Mouse (Mus musculus) heart, postnatal 0 days (tissue): ENCODE results near the gene Mettl1. TPM values are rescaled to one million over a fixed set of nuclear protein-coding genes. Genes with fewer than 3 reads are reported as not detected.

ENCODE experiments used
- ATAC-seq: fragments of 200-750 bp; cut with Nextera tagmentation; 2 replicates; pipeline ENCODE4 v1.8.0; 2017; ENCODE audit warnings: low read depth, moderate number of reproducible peaks, moderate library complexity; ENCODE audit not compliant: insufficient read depth
- DNase-seq: peaks from one replicate; pipeline ENCODE4 v3.0.0-alpha.2; 2016; ENCODE audit warnings: low spot score
- H3K27ac ChIP-seq: fragments of 300-500 bp; sonication (generic); 2 replicates; pipeline ENCODE4 v1.5.1; 2014; ENCODE audit warnings: low read depth, mild to moderate bottlenecking
- H3K27me3 ChIP-seq: fragments of 300-500 bp; sonication (generic); 2 replicates; pipeline ENCODE4 v1.6.1; 2014; ENCODE audit warnings: low read length, mixed read lengths; ENCODE audit not compliant: control insufficient read depth, insufficient read depth
- H3K36me3 ChIP-seq: fragments of 300-500 bp; sonication (generic); replicated peaks from 2 replicates; pipeline ENCODE4 v1.6.1; 2014; ENCODE audit warnings: low read length, mixed read lengths; ENCODE audit not compliant: control insufficient read depth, insufficient read depth
- H3K4me1 ChIP-seq: fragments of 300-500 bp; sonication (generic); 2 replicates; pipeline ENCODE4 v1.6.1; 2014; ENCODE audit warnings: antibody characterized with exemption; ENCODE audit not compliant: control insufficient read depth, insufficient read depth
- H3K4me2 ChIP-seq: fragments of 300-500 bp; sonication (generic); 2 replicates; pipeline ENCODE4 v1.6.1; 2014; ENCODE audit warnings: low read depth, mild to moderate bottlenecking, low read length, moderate library complexity
- H3K4me3 ChIP-seq: fragments of 300-500 bp; sonication (generic); 2 replicates; pipeline ENCODE4 v1.5.1; 2014; ENCODE audit warnings: low read depth, low read length
- H3K9ac ChIP-seq: fragments of 300-500 bp; sonication (generic); replicated peaks from 2 replicates; pipeline ENCODE4 v1.6.1; 2014; ENCODE audit warnings: low read depth, low read length, mixed read lengths
- H3K9me3 ChIP-seq: fragments of 300-500 bp; sonication (generic); replicated peaks from 2 replicates; pipeline ENCODE4 v1.6.1; 2016; ENCODE audit warnings: low read length; ENCODE audit not compliant: control insufficient read depth
- CTCF ChIP-seq: IDR thresholded peaks from 2 replicates; pipeline ENCODE4 v1.5.1; 2016; ENCODE audit warnings: antibody characterized with exemption, control low read depth, low read depth
- EP300 ChIP-seq: IDR thresholded peaks from 2 replicates; pipeline ENCODE4 v1.6.1; 2016; ENCODE audit warnings: antibody characterized with exemption, low read depth
- WGBS: fragments of 180-500 bp; shearing (Covaris S2); extraction: QIAGEN DNeasy Blood & Tissue Kit; methylation state at CpG from one replicate; pipeline ENCODE4 v1.1.7; 2014; 5-methylcytosine and 5-hydroxymethylcytosine counted together
- polyA plus RNA-seq: library from polyadenylated mRNA; unstranded; fragments of >200 nt; fragmentation: Nextera tagmentation; extraction: Ambion mirVana; gene quantifications from 2 replicates; pipeline ENCODE4 v1.2.1, GENCODE M21; 2015
- total RNA-seq: library from RNA; depleted of rRNA; stranded (reverse); fragments of >200 nt; gene quantifications from 2 replicates; pipeline ENCODE4 v1.2.3, GENCODE M21; 2014; ENCODE audit warnings: low replicate concordance

Gene Mettl1
- total and polyA plus RNA-seq, 2 experiments from 2014 or later, result 9.2 to 19.6 TPM

DNA sequence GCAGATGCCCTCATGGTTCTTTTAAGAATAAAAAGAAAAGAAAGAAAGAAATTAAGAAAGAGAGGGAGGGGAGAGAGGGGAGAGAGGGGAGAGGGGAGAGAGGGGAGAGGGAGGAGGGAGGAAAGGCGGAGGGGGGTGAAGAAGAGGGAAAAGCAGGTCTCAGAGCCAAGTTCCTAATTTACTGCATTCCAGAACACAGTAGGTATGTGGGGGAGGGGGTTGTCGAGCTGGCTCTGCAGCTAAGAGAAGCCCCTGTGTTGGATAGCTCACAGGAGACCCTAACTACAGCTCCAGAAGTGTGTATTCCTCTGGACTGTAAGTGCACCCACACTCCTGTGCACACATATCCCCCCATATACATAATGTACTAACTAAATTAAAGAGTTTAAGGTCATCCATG is 24.1 kb upstream of the Mettl1 start:
- TF ChIP-seq CTCF (no peak), EP300 (no peak)
- no peak overlapping the region for H3K4me3 ChIP-seq
- H3K36me3 ChIP-seq, result 0 out of 2 replicates have a peak, but pooled peaks cover 6% of the 10 kb centered on the region
- no peak overlapping the region for H3K27ac ChIP-seq
- H3K4me2 ChIP-seq, result no peak overlapping the region
- H3K9me3 ChIP-seq, result no peaks in the 10 kb centered on the region
- ATAC-seq, result no peak
- WGBS, result 18% methylated on average over 2 of the region's 2 CpGs
- no peak for DNase-seq
- H3K4me1 ChIP-seq, result no peaks in the 10 kb centered on the region
- H3K27me3 ChIP-seq, result no peaks in the 10 kb centered on the region
- H3K9ac ChIP-seq, result no peak overlapping the region

GRCm38 (mm10) chr10:127018422-127018821 is 22.8 kb upstream of the Mettl1 start:
- Histone ChIP-seq H3K4me3 (no peak overlapping the region), H3K36me3 (peaks cover 17% of the 10 kb centered on the region), H3K4me2 (no peak overlapping the region), H3K27ac (no peak overlapping the region), H3K9ac (no peak overlapping the region), H3K4me1 (no peaks in the 10 kb centered on the region), H3K27me3 (no peaks in the 10 kb centered on the region), H3K9me3 (no peaks in the 10 kb centered on the region)
- TF ChIP-seq CTCF, result no peak
- TF ChIP-seq EP300, result no peak
- 78% methylated on average over 16 of the region's 16 CpGs for WGBS
- ATAC-seq, result no peak
- no peak for DNase-seq

DNA sequence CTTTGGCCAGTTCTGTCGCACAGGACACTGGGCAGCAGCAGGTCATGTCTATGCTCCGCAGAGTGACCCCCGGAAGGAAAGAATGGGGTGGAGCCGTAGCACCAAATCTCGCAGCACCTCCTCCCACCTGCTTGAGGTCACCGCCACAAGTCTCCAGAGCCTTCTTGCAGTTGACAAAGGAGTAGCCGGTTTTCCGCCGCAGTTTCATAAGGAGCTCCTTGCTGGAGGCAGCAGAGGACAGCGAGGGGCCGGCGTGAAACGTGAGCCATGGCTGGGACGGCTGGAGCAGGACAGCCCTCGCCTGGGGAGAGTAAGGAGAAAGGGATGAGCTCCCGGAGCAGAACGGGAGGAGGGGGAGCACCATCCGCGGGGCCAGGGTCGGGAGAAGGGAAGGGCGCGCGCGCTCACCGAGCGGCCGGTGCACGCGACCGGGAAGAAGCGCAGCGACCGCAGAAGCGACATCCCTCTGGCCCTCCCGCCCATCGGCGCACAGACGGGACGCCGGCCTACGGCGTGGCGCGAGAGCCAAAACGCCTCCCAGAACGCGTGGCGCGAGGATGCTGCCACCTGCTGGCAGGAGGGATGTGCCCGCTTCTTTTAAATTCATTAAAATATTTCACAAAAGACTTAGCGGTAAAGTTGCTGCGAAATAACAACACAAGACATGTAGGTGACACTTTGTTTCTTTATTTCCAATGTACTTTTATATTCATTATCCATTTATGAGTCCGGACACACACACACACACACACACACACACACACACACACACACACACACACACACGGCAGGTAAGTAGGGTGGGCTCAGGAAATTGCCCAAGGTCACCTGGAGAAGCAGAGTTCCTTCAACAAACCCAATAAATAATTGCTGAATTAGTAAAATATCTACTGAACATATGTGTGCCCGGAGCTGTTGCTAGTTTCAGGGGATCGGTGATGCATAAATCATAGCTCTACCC is 10.6 kb upstream of the Mettl1 start, which contains the start of gene Tsfm:
TSS of gene Tsfm (minus strand) at position 505 of the 961 bp plus-strand sequence.
- H3K4me1 ChIP-seq, result no peaks in the 10 kb centered on the region
- DNase-seq (peak; percentile 87), ATAC-seq (peak; percentile 88)
- peak within 1 kb of the TSS; percentile 86 for H3K4me2 ChIP-seq
- peaks cover 36% of the 10 kb centered on the region for H3K36me3 ChIP-seq
- H3K9me3 ChIP-seq, result no peaks in the 10 kb centered on the region
- peak within 1 kb of the TSS; percentile 71 for H3K9ac ChIP-seq
- peak within 1 kb of the TSS; percentile 61 for H3K27ac ChIP-seq
- peak; percentile 92 for TF ChIP-seq CTCF
- peak; percentile 32; the same call in 1 of the 2 replicates for TF ChIP-seq EP300
- 6% methylated on average over 56 of the region's 56 CpGs for WGBS
- H3K4me3 ChIP-seq, result peak within 1 kb of the TSS; percentile 86
- no peaks in the 10 kb centered on the region for H3K27me3 ChIP-seq

DNA sequence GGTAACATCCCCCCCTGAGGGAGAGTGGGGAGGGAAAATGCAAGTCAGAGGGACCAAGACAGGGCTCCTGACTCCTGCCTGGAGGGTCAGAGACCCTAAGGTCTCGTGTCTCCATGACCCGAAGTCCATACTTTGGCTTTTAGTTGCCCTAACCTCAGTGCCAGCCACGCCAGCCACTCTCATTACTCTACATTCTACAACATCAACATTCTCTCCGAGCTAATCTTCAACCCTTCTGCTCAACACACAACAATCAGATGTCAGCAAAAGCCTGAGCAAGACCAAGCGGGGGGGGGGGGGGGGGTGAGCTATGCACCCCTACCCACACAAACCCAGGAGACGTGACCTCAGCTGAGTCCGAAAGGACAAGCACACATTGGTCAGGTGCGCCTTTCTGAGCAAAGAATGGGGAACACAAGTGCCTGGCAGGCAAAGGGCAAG is 7.9 kb upstream of the Mettl1 start:
- H3K27ac ChIP-seq, result no peak overlapping the region
- no peaks in the 10 kb centered on the region for H3K4me1 ChIP-seq
- no peak for ATAC-seq
- TF ChIP-seq CTCF (no peak), EP300 (no peak)
- peaks cover 9% of the 10 kb centered on the region for H3K36me3 ChIP-seq
- H3K4me2 ChIP-seq, result no peak overlapping the region
- no peak for DNase-seq
- WGBS, result 74% methylated on average over 8 of the region's 8 CpGs
- no peaks in the 10 kb centered on the region for H3K27me3 ChIP-seq
- H3K9me3 ChIP-seq, result no peaks in the 10 kb centered on the region
- no peak overlapping the region for H3K9ac ChIP-seq
- no peak overlapping the region for H3K4me3 ChIP-seq

DNA sequence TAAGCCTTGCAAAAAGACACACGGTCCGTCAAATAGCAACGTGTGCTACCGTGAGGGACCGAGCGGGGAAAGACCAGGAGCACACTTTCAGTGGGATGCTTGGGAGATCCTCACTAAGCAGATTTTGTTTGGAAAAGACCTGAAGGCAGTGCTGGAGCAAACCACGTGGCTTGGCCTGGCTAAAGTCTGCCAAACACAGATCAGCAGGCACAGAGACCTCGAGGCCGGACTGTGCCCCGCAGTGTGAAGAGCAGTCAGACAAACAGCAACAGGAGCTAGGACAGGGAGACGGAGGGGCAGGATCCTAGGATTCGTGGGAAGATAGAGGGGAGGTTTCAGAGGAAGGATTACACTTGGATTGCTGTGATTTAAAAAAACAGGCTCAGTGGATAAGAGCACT is 4.9 kb upstream of the Mettl1 start:
- H3K9ac ChIP-seq, result no peak overlapping the region
- no peak overlapping the region for H3K27ac ChIP-seq
- H3K36me3 ChIP-seq, result no peaks in the 10 kb centered on the region
- ATAC-seq (no peak), DNase-seq (no peak)
- H3K27me3 ChIP-seq, result peaks cover 10% of the 10 kb centered on the region; the same call in 1 of the 2 replicates
- TF ChIP-seq CTCF (no peak), EP300 (no peak)
- no peaks in the 10 kb centered on the region for H3K9me3 ChIP-seq
- no peak overlapping the region for H3K4me3 ChIP-seq
- peaks cover 3% of the 10 kb centered on the region; the same call in 1 of the 2 replicates for H3K4me1 ChIP-seq
- WGBS, result 79% methylated on average over 12 of the region's 12 CpGs
- H3K4me2 ChIP-seq, result no peak overlapping the region
